Mouse (Mus musculus): ENCODE data around the gene Bri3bp. TPM values are rescaled to one million over a fixed set of nuclear protein-coding genes. Genes with fewer than 3 reads are reported as not detected.
A peak's percentile ranks its signal among the peaks of the same experiment; 100 is the strongest.

Gene Bri3bp
- polyA plus RNA-seq, 1 experiment from 2014 or later, result 35.5 TPM

DNA sequence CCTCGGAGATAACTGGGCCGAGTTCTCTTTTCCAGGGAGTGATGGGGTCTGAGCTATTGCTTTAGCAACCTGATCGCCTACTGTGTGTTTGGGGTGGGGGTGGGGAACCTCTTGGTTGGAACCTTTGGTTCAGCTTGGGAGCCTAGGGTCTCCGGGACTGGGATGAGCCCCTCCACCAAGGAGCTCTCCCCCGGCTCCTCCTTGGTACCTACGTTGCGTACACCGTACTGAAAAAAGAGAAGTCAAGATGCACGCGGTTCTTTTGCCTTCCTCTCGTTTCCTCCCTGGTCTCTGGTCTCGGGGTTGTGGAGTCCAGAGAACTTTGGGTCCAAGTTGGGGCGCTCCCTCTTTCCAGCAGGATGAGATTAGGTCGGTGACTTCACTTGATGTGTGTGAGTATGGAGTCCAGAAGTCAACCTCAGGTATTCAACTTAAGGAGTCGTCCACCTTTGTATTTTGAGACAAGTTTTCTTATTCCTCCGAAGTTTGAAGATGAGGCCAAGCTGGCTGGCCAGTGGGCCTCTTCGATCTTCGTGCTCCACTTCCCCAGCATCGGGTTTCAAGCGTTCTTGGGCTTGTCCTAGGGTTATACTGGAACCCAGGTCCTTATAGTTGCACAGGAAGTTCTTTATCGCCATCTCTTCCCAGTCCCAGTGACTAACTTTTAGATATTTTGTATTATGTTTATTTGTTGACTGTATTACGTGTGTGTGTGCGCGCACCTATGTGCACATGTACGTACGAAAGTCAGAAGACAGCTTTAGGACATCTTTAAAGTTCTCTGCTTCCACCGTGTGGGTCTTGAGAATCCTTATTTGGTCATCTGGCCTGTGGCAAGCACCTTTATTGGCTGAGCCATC lies 998 bp downstream of the Bri3bp start:
- 25% methylated on average over 27 of the region's 27 CpGs for WGBS
- peak; percentile 10; the same call in 1 of the 2 replicates for ATAC-seq (ENCODE audit: low FRiP score, low read depth)
- Histone ChIP-seq H3K4me1 (peaks cover 18% of the 10 kb centered on the region), H3K9me3 (no peaks in the 10 kb centered on the region), H3K27me3 (no peaks in the 10 kb centered on the region), H3K27ac (replicated peaks) (peak overlapping the region; percentile 78), H3K9ac (replicated peaks) (peak overlapping the region; percentile 85), H3K36me3 (no peaks in the 10 kb centered on the region), H3K4me3 (peak overlapping the region; percentile 94), H3K4me2 (replicated peaks) (peak overlapping the region; percentile 78)

DNA sequence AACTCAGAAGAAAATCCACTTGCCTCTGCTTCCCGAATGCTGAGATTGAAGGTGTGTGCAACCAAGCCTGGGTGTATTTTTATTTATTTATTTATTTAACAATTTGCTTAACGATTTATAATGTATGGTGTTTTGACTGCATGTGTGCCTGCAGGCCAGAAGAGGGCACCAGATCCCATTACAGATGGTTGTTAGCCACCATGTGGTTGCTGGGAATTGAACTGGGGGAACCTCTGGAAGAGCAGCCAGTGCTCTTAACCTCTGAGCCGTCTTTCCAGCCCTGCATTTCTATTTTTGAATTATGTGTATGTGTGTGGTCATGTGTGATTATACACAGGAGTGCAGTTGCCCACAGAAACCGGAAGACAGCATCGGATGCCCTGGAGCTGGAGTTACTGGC lies 2.0 kb downstream of the Bri3bp start:
- WGBS, result 83% methylated on average over 5 of the region's 5 CpGs
- Histone ChIP-seq H3K9me3 (no peaks in the 10 kb centered on the region), H3K27me3 (no peaks in the 10 kb centered on the region)

DNA sequence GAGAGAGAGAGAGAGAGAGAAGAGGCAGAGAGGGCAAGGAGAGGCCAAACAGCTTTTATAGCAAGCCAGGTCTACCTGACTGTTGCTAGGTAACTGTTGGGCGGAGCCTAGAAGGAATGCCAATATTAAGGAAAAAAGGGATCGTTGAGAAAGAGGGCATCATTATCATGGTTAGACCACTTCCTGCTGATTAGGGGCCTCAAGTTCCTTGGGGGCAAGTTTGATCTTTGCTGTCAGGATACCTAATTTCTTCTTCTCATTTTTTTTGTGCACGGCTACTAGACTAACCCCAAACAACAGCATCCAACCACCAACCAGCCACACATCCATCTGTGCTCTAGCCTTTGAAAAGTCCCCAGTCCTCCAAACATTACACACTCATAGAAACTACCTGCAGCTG lies 2.5 kb downstream of the Bri3bp start:
- H3K9me3 ChIP-seq, result no peaks in the 10 kb centered on the region
- ATAC-seq (ENCODE audit: low FRiP score, low read depth), result no peak

More for the DNA sequence above, 2.0 kb downstream of the Bri3bp start:
- Histone ChIP-seq H3K4me1 (peaks cover 18% of the 10 kb centered on the region), H3K27ac (replicated peaks) (no peak overlapping the region), H3K9ac (replicated peaks) (no peak overlapping the region), H3K4me2 (replicated peaks) (no peak overlapping the region), H3K36me3 (no peaks in the 10 kb centered on the region), H3K4me3 (no peak overlapping the region)
- ATAC-seq (ENCODE audit: low FRiP score, low read depth), result no peak

DNA sequence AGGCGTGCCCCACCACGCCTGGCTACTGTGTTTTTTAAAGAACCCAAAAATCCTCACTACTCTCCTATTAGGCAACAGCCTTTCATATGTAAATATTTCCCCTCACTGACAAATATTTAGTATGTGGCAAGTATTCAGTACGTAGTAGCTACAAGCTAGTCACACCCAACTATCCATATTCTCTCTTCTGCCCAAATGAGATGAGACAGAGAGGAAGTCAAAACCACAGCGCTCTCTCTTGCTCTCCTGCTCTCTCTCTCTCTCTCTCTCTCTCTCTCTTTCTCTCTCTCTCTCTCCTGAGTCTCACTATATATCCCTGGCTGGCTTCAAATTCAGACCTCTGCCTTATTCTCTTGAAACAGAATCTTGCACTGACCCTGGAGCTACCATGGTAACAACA lies 3.2 kb downstream of the Bri3bp start:
- H3K27me3 ChIP-seq, result no peaks in the 10 kb centered on the region
- no peak overlapping the region for H3K4me2 ChIP-seq (replicated peaks)
- ATAC-seq (ENCODE audit: low FRiP score, low read depth), result no peak
- peaks cover 18% of the 10 kb centered on the region for H3K4me1 ChIP-seq
- H3K27ac ChIP-seq (replicated peaks), result no peak overlapping the region
- H3K9me3 ChIP-seq, result no peaks in the 10 kb centered on the region
- 88% methylated on average over 4 of the region's 4 CpGs for WGBS
- no peaks in the 10 kb centered on the region for H3K36me3 ChIP-seq
- H3K9ac ChIP-seq (replicated peaks), result no peak overlapping the region
- H3K4me3 ChIP-seq, result no peak overlapping the region

More for the DNA sequence above, 2.5 kb downstream of the Bri3bp start:
- WGBS, result 90% methylated on average over 3 of the region's 3 CpGs
- no peaks in the 10 kb centered on the region for H3K27me3 ChIP-seq
- no peak overlapping the region for H3K9ac ChIP-seq (replicated peaks)
- no peaks in the 10 kb centered on the region for H3K36me3 ChIP-seq
- H3K4me3 ChIP-seq, result no peak overlapping the region
- no peak overlapping the region for H3K4me2 ChIP-seq (replicated peaks)
- H3K4me1 ChIP-seq, result peaks cover 18% of the 10 kb centered on the region
- no peak overlapping the region for H3K27ac ChIP-seq (replicated peaks)

DNA sequence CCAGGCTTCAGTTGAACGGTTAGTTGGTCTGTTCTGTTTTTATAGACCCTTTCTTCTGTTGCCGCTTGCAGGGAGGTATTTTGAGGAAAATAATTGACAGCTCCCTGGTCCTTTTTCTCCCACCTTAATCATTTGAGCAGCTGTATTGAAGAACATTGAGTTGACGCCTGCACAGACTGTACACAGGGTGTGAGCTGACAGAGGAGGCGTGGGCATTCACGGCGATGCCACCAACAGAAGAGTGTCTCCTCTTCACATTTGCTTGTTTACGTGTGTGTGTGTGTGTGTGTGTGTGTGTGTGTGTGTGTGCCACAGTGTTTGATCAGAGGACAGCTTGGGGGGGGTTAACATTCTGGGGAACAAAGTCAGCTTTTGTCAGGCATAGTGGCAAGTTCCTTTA lies 5.0 kb downstream of the Bri3bp start:
- H3K27ac ChIP-seq (replicated peaks), result no peak overlapping the region
- H3K4me1 ChIP-seq, result peaks cover 13% of the 10 kb centered on the region
- no peaks in the 10 kb centered on the region; the same call in 1 of the 2 replicates for H3K36me3 ChIP-seq
- no peak overlapping the region for H3K9ac ChIP-seq (replicated peaks)
- 87% methylated on average over 7 of the region's 7 CpGs for WGBS
- H3K4me3 ChIP-seq, result no peak overlapping the region
- no peak overlapping the region for H3K4me2 ChIP-seq (replicated peaks)
- H3K27me3 ChIP-seq, result no peaks in the 10 kb centered on the region
- no peaks in the 10 kb centered on the region for H3K9me3 ChIP-seq
- no peak for ATAC-seq (ENCODE audit: low FRiP score, low read depth)

DNA sequence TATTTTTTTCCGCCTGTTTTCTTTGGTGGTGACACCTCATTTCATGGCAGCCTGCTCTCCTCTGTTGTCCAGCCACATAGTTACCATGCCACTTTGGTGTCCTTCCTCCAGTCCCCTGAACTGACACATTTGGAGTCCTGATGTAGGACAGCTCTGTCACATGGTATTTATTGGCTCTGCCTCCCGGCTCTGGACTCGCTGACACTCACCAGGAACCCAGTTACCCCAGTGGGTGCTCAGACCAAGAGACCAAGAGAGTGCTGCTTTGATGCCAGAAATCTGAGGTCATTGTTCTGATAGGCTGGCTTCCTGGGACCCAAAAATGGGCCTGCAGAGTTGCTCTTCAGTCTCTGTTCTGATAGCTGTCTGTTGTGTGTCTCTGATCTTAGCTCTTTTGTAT lies 6.7 kb downstream of the Bri3bp start:
- Histone ChIP-seq H3K27ac (replicated peaks) (no peak overlapping the region), H3K4me3 (no peak overlapping the region), H3K4me1 (0 out of 2 replicates have a peak, but pooled peaks cover 3% of the 10 kb centered on the region), H3K4me2 (replicated peaks) (no peak overlapping the region), H3K27me3 (no peaks in the 10 kb centered on the region), H3K9me3 (no peaks in the 10 kb centered on the region), H3K36me3 (peaks cover 15% of the 10 kb centered on the region), H3K9ac (replicated peaks) (no peak overlapping the region)
- no peak for ATAC-seq (ENCODE audit: low FRiP score, low read depth)
- WGBS, result 91% methylated on average over 3 of the region's 3 CpGs

DNA sequence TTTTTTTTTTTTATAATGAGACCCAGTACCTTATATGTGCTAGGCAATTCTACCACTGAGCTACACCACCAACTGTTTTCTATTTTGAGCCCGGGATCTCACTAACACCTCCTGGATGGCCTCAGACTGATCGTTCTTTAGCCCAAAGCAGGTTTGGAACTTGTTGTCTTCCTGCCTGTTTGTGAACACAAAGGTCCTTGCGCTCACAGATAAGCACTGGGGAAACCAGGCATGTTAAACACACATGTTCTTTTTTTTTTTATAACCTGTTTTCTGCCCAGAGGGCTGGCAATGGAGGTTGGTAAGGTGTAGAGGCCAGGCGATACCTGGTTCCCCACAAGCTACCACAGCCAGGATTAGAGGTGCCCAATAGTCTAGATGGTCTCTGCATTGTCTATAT lies 7.3 kb downstream of the Bri3bp start:
- no peak for ATAC-seq (ENCODE audit: low FRiP score, low read depth)
- H3K36me3 ChIP-seq, result peaks cover 15% of the 10 kb centered on the region
- no peak overlapping the region for H3K4me3 ChIP-seq
- H3K4me2 ChIP-seq (replicated peaks), result no peak overlapping the region
- 0 out of 2 replicates have a peak, but pooled peaks cover 3% of the 10 kb centered on the region for H3K4me1 ChIP-seq
- H3K9ac ChIP-seq (replicated peaks), result no peak overlapping the region
- WGBS, result 98% methylated on average over 4 of the region's 4 CpGs
- no peak overlapping the region for H3K27ac ChIP-seq (replicated peaks)
- no peaks in the 10 kb centered on the region for H3K9me3 ChIP-seq
- no peaks in the 10 kb centered on the region for H3K27me3 ChIP-seq

DNA sequence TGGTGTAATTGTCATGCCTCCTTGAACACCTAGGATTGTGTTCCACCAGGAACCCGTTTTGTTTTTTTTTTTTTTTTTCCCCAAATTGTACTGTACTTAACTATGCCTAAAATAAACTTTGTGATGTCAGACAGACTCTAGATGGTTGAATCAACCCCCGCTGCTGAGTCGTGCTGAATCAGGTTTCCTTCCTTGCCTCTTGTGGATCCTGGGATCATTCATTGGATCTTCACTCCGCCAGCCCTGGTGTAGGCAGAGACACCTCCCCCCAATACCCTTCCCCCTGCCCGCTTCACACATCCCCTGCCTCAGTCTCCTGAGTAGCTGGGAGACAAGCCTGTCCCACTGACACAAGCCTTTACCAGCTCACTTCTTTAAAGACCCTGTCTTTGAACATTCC lies 7.9 kb downstream of the Bri3bp start:
- no peaks in the 10 kb centered on the region for H3K9me3 ChIP-seq
- no peaks in the 10 kb centered on the region for H3K27me3 ChIP-seq
- H3K4me3 ChIP-seq, result no peak overlapping the region
- no peak overlapping the region for H3K27ac ChIP-seq (replicated peaks)
- WGBS, result 86% methylated on average over 5 of the region's 5 CpGs
- ATAC-seq (ENCODE audit: low FRiP score, low read depth), result no peak
- H3K36me3 ChIP-seq, result peaks cover 19% of the 10 kb centered on the region
- H3K4me1 ChIP-seq, result 0 out of 2 replicates have a peak, but pooled peaks cover 3% of the 10 kb centered on the region
- H3K9ac ChIP-seq (replicated peaks), result no peak overlapping the region
- H3K4me2 ChIP-seq (replicated peaks), result no peak overlapping the region

DNA sequence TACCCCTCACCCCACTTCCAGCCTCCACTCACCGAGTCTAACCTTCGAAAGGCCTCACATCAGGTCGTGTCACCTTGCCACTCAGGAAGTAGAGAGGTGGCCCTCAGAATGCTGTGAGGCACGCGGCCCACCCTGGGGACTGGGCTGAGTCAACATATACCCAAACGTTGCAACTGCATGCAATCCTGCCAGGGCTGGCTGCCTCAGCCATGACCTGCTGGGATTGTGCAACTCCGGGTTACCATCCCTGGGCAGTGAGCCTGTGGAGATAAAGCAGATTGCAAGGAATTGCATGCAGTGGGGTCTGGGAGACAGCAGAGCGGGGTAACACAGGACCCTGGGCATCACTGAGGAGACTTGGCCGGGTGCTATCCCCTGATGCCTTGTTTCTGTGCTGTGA lies 11.2 kb downstream of the Bri3bp start:
- Histone ChIP-seq H3K36me3 (peaks cover 36% of the 10 kb centered on the region), H3K9ac (replicated peaks) (no peak overlapping the region), H3K27ac (replicated peaks) (no peak overlapping the region), H3K4me1 (no peaks in the 10 kb centered on the region), H3K4me3 (no peak overlapping the region), H3K9me3 (no peaks in the 10 kb centered on the region), H3K27me3 (no peaks in the 10 kb centered on the region), H3K4me2 (replicated peaks) (no peak overlapping the region)
- 95% methylated on average over 9 of the region's 9 CpGs for WGBS
- ATAC-seq (ENCODE audit: low FRiP score, low read depth), result no peak

DNA sequence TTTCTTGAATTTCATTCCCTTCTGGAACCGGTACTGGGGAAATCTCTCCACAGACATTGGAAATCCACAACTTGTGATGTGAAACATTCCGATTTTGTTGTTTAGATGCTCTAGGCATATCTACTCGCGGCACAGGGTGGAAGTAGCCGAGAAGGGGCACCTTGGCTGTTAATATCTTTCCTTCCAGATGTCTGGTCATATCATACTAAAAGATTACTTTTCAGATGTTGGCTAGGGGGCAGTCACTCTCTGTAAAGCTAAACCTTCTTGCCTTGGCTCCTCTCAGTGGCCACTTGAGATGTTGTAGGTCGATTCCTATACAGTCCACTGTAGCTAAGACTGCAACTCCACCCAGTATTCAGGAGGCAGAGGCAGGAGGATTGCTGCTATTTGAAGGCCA lies 14.7 kb downstream of the Bri3bp start:
- Histone ChIP-seq H3K4me1 (no peaks in the 10 kb centered on the region), H3K9me3 (no peaks in the 10 kb centered on the region), H3K4me3 (no peak overlapping the region), H3K27ac (replicated peaks) (no peak overlapping the region), H3K36me3 (peaks cover 36% of the 10 kb centered on the region), H3K27me3 (no peaks in the 10 kb centered on the region), H3K9ac (replicated peaks) (no peak overlapping the region), H3K4me2 (replicated peaks) (no peak overlapping the region)
- 95% methylated on average over 6 of the region's 6 CpGs for WGBS
- ATAC-seq (ENCODE audit: low FRiP score, low read depth), result no peak

DNA sequence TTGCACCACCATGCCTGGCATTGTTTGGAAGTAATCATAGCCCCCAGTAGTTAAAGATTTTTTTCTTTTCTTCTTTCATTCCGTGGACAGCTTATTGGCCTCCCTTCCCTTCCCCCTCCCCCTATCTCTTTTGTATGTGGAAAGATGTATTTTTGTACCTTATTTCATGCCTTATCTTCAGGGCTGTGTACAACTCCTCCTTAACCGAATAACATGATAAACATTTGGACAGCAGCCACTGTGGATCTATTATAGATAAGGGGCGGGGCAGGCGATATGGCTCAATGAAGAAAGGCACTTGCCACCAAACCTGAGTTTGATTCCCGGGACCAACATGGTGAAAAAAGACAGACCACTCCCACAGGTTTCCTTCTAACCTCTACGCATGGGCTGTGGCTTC lies 16.2 kb downstream of the Bri3bp start:
- Histone ChIP-seq H3K4me2 (replicated peaks) (no peak overlapping the region), H3K36me3 (peaks cover 25% of the 10 kb centered on the region), H3K4me1 (no peaks in the 10 kb centered on the region), H3K27ac (replicated peaks) (no peak overlapping the region), H3K4me3 (no peak overlapping the region), H3K27me3 (no peaks in the 10 kb centered on the region), H3K9me3 (no peaks in the 10 kb centered on the region), H3K9ac (replicated peaks) (no peak overlapping the region)
- WGBS, result 91% methylated on average over 6 of the region's 6 CpGs
- ATAC-seq (ENCODE audit: low FRiP score, low read depth), result no peak

DNA sequence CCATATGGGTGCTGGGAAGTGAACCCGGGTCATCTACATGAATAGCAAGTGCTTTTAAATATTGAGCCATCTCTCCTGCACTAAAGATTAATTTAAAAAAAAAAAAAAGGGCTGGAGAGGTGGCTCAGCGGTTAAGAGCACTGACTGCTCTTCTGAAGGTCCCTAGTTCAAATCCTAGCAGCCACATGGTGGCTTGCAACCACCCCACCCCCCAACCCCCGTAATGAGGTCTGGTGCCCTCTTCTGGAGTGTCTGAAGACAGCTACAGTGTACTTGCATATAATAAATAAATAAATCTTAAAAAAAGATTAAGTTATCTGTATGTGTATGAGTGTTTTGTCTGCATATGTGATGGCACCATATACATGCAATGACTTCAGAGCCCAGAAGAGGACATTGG lies 19.2 kb downstream of the Bri3bp start:
- peaks cover 8% of the 10 kb centered on the region; the same call in 1 of the 2 replicates for H3K36me3 ChIP-seq
- WGBS, result 90% methylated on average over 3 of the region's 3 CpGs
- H3K4me2 ChIP-seq (replicated peaks), result no peak overlapping the region
- H3K9me3 ChIP-seq, result no peaks in the 10 kb centered on the region
- H3K9ac ChIP-seq (replicated peaks), result no peak overlapping the region
- no peak for ATAC-seq (ENCODE audit: low FRiP score, low read depth)
- no peak overlapping the region for H3K4me3 ChIP-seq
- no peaks in the 10 kb centered on the region for H3K27me3 ChIP-seq
- H3K4me1 ChIP-seq, result peaks cover 3% of the 10 kb centered on the region
- no peak overlapping the region for H3K27ac ChIP-seq (replicated peaks)
